Mouse (Mus musculus) CD4-positive, CD25-positive, alpha-beta regulatory T cell, adult 4 months (primary cell): ENCODE data around the gene Otop3. TPM values are rescaled to one million over a fixed set of nuclear protein-coding genes. Genes with fewer than 3 reads are reported as not detected.
A peak's percentile ranks its signal among the peaks of the same experiment; 100 is the strongest.
"Not testable (repeated sequence)": the region's sequence is repeated elsewhere in the genome, so short reads cannot be mapped to it uniquely, and the experiment has no call there.

ENCODE experiments used
- ATAC-seq: one replicate; pipeline ENCODE4 v1.8.0; 2017
- polyA plus RNA-seq, 2 experiments: library from polyadenylated mRNA; unstranded; fragments of 100-300 nt; shearing (Covaris generic); gene quantifications; one replicate each; pipeline ENCODE4 v1.2.1; 2017

Gene Otop3
- polyA plus RNA-seq, 2 experiments from 2014 or later: not detected

GRCm38 (mm10) chr11:115367395-115367944 is 32.9 kb downstream of the Otop3 start, which contains the start of gene Hid1:
Hid1 (minus strand) TSS chr11:115367756.
- ATAC-seq: peak; percentile 88

- no peak for ATAC-seq
Measured at GRCm38 (mm10) chr11:115370368-115370767, 35.8 kb downstream of the Otop3 start.

GRCm38 (mm10) chr11:115371354-115371753 is 36.8 kb downstream of the Otop3 start:
- no peak for ATAC-seq

GRCm38 (mm10) chr11:115372015-115372414 is 37.5 kb downstream of the Otop3 start:
- no peak for ATAC-seq

- no peak for ATAC-seq
Measured at GRCm38 (mm10) chr11:115372737-115373136, 38.2 kb downstream of the Otop3 start.

GRCm38 (mm10) chr11:115373805-115374694 is 39.5 kb downstream of the Otop3 start:
- ATAC-seq: no peak

GRCm38 (mm10) chr11:115374695-115375425 is 40.3 kb downstream of the Otop3 start:
- no peak for ATAC-seq

- ATAC-seq: no peak
Measured at GRCm38 (mm10) chr11:115376722-115377121, 42.2 kb downstream of the Otop3 start.

- no peak for ATAC-seq
Measured at GRCm38 (mm10) chr11:115377254-115377653, 42.7 kb downstream of the Otop3 start.

GRCm38 (mm10) chr11:115377854-115378253 is 43.3 kb downstream of the Otop3 start:
- no peak for ATAC-seq

- ATAC-seq: no peak
Measured at GRCm38 (mm10) chr11:115381276-115381675, 46.7 kb downstream of the Otop3 start.

- ATAC-seq: no peak
Measured at GRCm38 (mm10) chr11:115381743-115382539, 47.4 kb downstream of the Otop3 start, which contains the start of gene Cdr2l. Cdr2l (plus strand) TSS chr11:115381916.

GRCm38 (mm10) chr11:115382891-115383290 is 48.4 kb downstream of the Otop3 start:
- ATAC-seq: no peak

GRCm38 (mm10) chr11:115383701-115384474 is 49.4 kb downstream of the Otop3 start:
- no peak for ATAC-seq

- ATAC-seq: no peak
Measured at GRCm38 (mm10) chr11:115384587-115384986, 50.1 kb downstream of the Otop3 start.

GRCm38 (mm10) chr11:115386859-115387258 is 52.3 kb downstream of the Otop3 start:
- not testable (repeated sequence) for ATAC-seq

GRCm38 (mm10) chr11:115391358-115391757 is 56.8 kb downstream of the Otop3 start:
- no peak for ATAC-seq

GRCm38 (mm10) chr11:115393721-115394325 is 59.3 kb downstream of the Otop3 start:
- no peak for ATAC-seq
